Mouse (Mus musculus): ENCODE measurements around the gene Col9a2.

DNA sequence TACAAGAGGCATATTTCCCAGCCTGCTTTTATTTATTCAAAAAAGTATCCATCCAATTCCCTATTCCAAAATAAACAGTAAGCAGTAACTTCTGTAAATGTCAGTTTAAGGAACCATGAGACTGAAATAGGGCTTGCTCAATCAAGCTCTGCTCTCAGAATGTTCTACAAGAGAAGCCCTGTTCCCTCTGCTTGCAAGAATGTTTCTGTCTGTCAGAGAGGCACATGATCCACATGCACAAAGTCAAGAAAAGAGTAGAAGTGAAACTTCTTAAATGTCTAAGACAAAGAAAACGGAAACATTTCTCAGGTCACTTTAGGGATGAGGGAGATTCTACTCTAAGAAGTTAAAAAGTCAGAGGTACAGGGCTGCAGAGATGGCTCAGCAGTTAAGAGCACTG, 46.2 kb upstream of the Col9a2 start:
- TF ChIP-seq EP300 (IDR thresholded peaks at IDR 0.05) (no peak), CTCF (IDR thresholded peaks at IDR 0.05) (no peak)
